Mouse (Mus musculus) layer of hippocampus, adult 2 months (tissue): Measurements from ENCODE around the gene Hif3a. TPM values are rescaled to one million over a fixed set of nuclear protein-coding genes. Genes with fewer than 3 reads are reported as not detected.
"Not testable (repeated sequence)": the region's sequence is repeated elsewhere in the genome, so short reads cannot be mapped to it uniquely, and the experiment has no call there.

Experiments used
- DNase-seq, 2 experiments: peaks; one replicate each; pipeline ENCODE4 v3.0.0; 2022; ENCODE audit warnings: low spot score in 2 of 2
- H3K27ac ChIP-seq: fragments of 200-600 bp; 2 replicates; pipeline ENCODE4 v1.8.1; 2022
- H3K4me3 ChIP-seq: fragments of 200-600 bp; 2 replicates; pipeline ENCODE4 v1.8.1; 2022; ENCODE audit warnings: mild to moderate bottlenecking
- CTCF ChIP-seq: fragments of 200-600 bp; conservative IDR thresholded peaks from 2 replicates; pipeline ENCODE4 v1.8.1; 2022; ENCODE audit warnings: antibody characterized with exemption, mild to moderate bottlenecking, moderate library complexity
- long read RNA-seq, 2 experiments: library from polyadenylated mRNA; stranded (forward); transcript quantifications; one replicate each; pipeline ENCODE4 v2.0.0; 2021; ENCODE audit warnings: borderline mapping rate in 2 of 2
- total RNA-seq, 2 experiments: library from RNA; stranded (reverse); gene quantifications; 2 replicates each; pipeline ENCODE4 v1.2.3; 2021

Gene Hif3a
- total RNA-seq, result 10 to 100 TPM; 16.0 to 16.6 TPM
- long read RNA-seq, experiment 1, partial matches to known transcripts, result 0 of 1 reads
- long read RNA-seq, experiment 1, other reads (novel, unspliced or antisense), result 1 of 1 reads
- long read RNA-seq, experiment 2, full-length matches to known transcripts, result 1 of 9 reads
- long read RNA-seq, experiment 2, partial matches to known transcripts, result 2 of 9 reads
- long read RNA-seq, experiment 2, other reads (novel, unspliced or antisense), result 6 of 9 reads

GRCm38 (mm10) chr7:17062389-17062788 is at the start of gene Hif3a:
Gene Hif3a (minus strand): TSS chr7:17062427.
- no peak for TF ChIP-seq CTCF
- Histone ChIP-seq H3K4me3 (peak within 1 kb of the TSS; percentile 47), H3K27ac (peak within 1 kb of the TSS; percentile 94)
- peak; percentile 42 to 51 for DNase-seq

- not testable (repeated sequence) for H3K27ac ChIP-seq, H3K4me3 ChIP-seq, DNase-seq
Observed at GRCm38 (mm10) chr7:17101631-17102030, 39.4 kb upstream of the Hif3a start.

- no peak for DNase-seq
- no peak overlapping the region for H3K4me3 ChIP-seq
- no peak overlapping the region for H3K27ac ChIP-seq
- peak; percentile 55 for TF ChIP-seq CTCF
Observed at GRCm38 (mm10) chr7:17091280-17091679, 29.1 kb upstream of the Hif3a start.

- DNase-seq, result no peak
- no peak overlapping the region for H3K27ac ChIP-seq
- TF ChIP-seq CTCF, result no peak
- H3K4me3 ChIP-seq, result no peak overlapping the region
Observed at GRCm38 (mm10) chr7:17090058-17090585, 27.9 kb upstream of the Hif3a start.

- DNase-seq, result no peak
- Histone ChIP-seq H3K4me3 (no peak overlapping the region), H3K27ac (no peak overlapping the region)
- TF ChIP-seq CTCF, result no peak
Observed at GRCm38 (mm10) chr7:17087731-17088130, 25.5 kb upstream of the Hif3a start.

- H3K4me3 ChIP-seq, result no peak overlapping the region
- DNase-seq, result no peak
- TF ChIP-seq CTCF, result no peak
- no peak overlapping the region for H3K27ac ChIP-seq
Observed at GRCm38 (mm10) chr7:17082766-17083165, 20.5 kb upstream of the Hif3a start.

- no peak overlapping the region for H3K4me3 ChIP-seq
- TF ChIP-seq CTCF, result no peak
- H3K27ac ChIP-seq, result no peak overlapping the region
- no peak for DNase-seq
Observed at GRCm38 (mm10) chr7:17078076-17078654, 15.9 kb upstream of the Hif3a start.

GRCm38 (mm10) chr7:17076542-17076941 is 14.3 kb upstream of the Hif3a start:
- H3K27ac ChIP-seq, result no peak overlapping the region

GRCm38 (mm10) chr7:17073904-17074615 is 11.8 kb upstream of the Hif3a start, which contains the start of gene Psg16:
Gene Psg16 (plus strand): TSS chr7:17074040.
- Histone ChIP-seq H3K4me3 (peak within 1 kb of the TSS; percentile 44), H3K27ac (peak within 1 kb of the TSS; percentile 24; the same call in 1 of the 2 replicates)
- DNase-seq, result peak; percentile 50 to 73
- TF ChIP-seq CTCF, result peak; percentile 96

More at GRCm38 (mm10) chr7:17076542-17076941, 14.3 kb upstream of the Hif3a start:
- DNase-seq, result no peak
- TF ChIP-seq CTCF, result no peak
- no peak overlapping the region for H3K4me3 ChIP-seq

- no peak for TF ChIP-seq CTCF
- DNase-seq, result no peak
- H3K4me3 ChIP-seq, result no peak overlapping the region
- no peak overlapping the region for H3K27ac ChIP-seq
Observed at GRCm38 (mm10) chr7:17073513-17073903, 11.3 kb upstream of the Hif3a start.

- not testable (repeated sequence) for H3K27ac ChIP-seq, H3K4me3 ChIP-seq, DNase-seq
Observed at GRCm38 (mm10) chr7:17067651-17068050, 5.4 kb upstream of the Hif3a start.

- DNase-seq, result no peak
- Histone ChIP-seq H3K4me3 (no peak overlapping the region), H3K27ac (no peak overlapping the region)
- TF ChIP-seq CTCF, result no peak
Observed at GRCm38 (mm10) chr7:17067000-17067399, 4.8 kb upstream of the Hif3a start.

- H3K27ac ChIP-seq, result no peak overlapping the region
- TF ChIP-seq CTCF, result peak; percentile 95
- no peak overlapping the region for H3K4me3 ChIP-seq
- peak; percentile 72 to 94 for DNase-seq
Observed at GRCm38 (mm10) chr7:17066412-17066811, 4.2 kb upstream of the Hif3a start.
